Mouse (Mus musculus) urinary bladder, postnatal 25 days (tissue): ENCODE measurements at regions not wholly inside any gene's neighbourhood (a gene's known extent, or its start where the extent isn't known, plus 50 kb on each side); places are given as distances from the start of the nearest gene placed in this dataset.

Source experiments
- DNase-seq: peaks from one replicate; pipeline ENCODE4 v3.0.0; 2022; ENCODE audit warnings: low spot score

DNA sequence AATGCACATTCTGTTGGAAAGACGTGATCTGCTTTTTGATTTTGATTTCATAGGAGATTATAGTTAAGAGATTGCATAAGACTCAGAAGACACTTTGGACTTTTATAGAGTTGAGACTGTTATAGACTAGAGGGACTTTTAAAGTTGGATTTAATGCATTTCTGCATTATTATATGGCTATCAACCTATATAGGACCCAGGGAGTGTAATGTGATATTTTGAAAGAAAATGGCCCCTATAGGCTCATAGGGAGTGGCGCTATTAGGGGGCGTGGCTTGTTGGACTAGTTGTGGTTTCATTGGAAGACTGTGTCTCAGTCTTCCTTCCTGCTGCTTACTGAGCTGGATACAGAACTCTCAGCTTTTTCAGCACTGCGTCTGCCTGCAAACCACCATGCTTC is 186.9 kb upstream of the Igfbp7 start:
- DNase-seq = no peak

DNA sequence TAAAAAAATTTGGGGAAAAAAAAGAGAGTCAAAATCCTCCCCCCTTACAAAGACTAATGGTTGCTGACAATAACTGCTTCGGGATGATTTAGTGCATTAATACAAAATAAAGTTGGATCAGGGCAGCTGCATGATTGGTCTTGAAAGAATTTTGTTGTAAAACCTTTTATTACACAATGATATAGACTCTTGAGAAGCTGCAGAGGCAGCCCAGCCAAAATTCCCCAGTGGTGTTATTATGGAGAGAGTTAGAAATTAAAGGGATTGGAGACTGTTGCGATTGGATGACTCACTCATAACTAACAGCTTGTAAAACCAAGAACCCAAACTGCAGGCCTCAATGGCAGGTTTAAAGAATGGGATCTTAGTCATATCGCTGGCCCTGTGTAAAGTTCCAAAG is 181.4 kb upstream of the Igfbp7 start:
- no peak for DNase-seq

DNA sequence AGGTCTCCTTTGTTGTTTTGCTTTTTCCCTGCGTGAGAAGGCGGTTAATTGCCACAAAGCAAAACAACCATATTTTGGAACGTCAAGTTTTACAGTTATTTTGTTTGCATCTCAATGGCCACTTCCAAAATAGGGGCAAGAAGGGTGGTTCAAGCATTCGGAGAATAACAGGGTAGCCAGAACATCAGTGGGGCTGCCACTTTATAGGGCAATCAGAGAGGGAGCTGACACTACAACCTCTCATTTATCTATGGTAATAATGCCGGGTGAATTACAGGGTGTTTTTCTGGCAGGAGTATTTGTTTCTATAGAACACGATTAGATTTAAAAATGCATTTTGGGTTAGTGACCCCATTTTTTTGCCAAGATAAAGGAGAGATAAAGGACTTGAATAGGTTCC is 173.9 kb upstream of the Igfbp7 start:
- no peak for DNase-seq

DNA sequence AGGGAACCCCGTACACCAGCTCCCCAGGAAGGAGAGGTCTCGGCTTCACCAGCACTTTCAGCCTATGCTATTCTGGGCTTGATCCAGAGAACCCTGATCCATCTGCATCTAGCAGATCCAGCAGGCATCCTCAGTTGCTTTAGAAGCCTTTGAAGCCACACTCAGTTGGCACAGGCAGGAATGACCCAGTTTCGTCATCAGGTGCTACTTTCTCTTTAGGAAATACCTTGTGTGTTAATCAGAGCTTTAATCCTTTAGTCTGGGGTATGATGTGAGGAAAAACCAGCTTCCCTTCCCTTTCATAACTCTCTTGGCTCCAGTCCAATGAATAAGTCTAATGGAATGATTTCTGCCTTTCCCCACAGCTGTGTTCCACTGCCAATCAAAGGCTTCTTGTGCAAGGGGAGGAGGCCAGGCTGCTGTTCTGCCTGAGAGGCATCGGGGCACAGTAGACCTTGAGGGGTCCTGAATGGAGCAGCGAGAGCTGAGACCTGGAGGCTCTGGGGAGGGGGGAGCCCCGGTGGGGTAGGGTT is 173.3 kb upstream of the Igfbp7 start:
- no peak for DNase-seq

DNA sequence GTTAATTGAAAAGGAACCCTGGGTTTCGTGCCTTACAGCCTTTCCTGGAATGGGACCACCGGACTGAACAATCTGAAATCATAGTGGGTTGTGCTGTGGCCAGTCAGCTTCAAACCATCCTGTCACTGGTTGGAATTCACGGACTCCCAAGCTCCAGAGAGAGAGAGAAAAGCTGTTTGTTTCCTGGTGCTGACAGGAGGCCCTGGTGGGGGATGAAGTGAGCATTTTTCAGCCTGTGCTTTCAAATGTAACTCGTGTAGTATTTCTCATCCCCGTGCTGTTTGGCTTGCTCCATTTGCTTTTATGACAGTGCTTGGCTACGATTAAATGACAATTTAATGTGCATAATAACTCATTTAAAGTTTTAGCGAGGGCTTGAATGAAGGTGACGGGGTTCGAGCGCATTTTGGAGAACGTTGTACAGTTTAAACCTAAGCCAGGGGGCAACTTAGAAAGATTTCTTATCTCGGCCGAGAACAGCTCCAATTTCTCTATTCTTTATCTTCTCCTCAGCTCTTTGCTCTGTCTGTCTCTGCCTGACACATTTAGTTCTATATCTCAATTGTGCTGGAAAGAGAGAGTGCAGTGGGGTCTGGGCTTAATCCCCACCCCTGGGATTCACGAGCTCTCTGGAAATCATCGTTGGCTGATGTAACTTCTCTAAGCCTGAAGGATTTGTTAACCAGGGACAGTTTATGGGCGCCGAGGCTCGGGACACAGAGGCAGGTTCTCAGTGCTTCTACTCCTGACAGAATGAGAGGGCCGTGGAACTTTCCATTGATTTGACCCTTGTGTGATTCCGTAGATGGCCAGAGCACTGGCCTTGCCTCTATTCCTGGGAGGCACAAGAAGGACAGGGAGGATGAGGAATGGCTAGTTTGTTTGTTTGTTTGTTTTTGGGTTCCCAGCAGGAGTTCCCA is 172.2 kb upstream of the Igfbp7 start:
- DNase-seq = no peak

DNA sequence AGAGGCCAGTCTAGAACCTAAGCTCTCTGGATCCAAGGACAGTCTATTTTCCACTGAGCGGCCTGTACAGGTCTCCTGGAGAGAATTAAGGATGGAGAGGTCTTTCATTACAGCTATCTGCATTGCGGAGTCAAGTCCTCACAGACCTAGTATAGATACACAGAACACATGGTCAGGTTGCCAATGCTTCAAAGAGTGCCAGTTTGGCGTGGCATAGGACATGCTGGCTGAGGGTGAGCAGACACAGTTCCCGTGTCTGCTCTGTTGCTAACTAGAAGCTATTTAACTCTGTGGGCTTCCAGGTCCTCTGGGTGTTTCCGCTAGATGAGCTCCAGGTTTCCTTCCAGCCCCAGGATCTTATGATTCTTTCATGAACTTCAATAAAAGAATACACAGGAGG is 169.0 kb upstream of the Igfbp7 start:
- no peak for DNase-seq

DNA sequence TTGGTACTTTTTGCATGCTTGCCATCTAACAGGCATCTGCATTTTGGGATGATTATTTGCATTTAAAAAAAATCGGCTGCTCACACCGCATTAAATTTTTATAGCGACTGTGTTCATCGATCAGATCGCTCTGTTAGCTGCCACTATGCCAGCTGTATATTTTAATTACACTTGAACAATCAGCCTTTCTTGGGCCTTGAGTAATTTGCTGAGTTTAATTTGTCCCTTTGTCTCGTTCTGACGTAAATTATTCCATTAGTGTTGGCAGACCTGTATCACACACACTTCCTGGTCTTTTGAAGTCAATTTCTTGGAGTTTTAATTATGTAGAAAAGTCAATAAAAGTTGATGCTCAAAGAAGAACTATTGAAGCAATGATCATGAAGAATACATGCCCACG is 167.9 kb upstream of the Igfbp7 start:
- DNase-seq = no peak

DNA sequence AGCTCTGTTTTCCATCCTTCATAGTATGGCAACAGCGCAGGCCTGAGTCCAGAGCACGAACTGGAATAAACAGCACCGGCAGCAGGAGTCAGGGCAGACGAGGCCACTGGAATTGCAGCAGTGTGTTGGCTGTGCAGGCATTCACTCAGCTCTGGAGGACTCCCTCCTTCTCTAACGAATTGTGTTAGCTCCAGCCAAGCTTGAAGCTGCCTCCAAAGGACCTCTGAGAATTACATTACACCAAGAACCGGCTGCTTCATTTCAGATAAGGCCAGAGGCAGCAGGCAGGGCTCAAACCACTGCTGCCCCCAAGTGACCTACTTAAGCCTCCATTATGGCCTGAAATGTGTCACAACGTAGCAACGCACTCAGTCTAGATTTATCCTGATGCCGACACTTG is 162.5 kb upstream of the Igfbp7 start:
- DNase-seq = no peak

DNA sequence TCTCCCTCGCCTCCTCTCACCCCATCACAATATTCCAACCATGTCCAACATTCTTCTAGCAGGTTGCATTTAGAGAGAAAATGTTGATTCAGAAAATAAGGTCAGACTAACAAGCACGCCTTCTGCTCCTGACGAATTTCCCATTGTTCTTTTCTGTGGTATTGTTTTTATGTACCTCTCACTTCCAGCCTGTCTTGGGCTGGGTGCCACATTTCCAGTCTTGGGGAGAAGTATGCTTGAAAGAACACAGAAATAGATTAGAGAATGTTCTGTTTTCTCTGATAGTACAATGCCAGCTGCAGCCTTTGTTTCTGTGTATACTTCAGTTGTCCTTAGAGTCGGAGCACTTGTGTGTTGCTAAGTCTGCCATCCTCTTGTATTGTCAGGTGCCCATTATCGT is 160.3 kb upstream of the Igfbp7 start:
- DNase-seq = no peak

DNA sequence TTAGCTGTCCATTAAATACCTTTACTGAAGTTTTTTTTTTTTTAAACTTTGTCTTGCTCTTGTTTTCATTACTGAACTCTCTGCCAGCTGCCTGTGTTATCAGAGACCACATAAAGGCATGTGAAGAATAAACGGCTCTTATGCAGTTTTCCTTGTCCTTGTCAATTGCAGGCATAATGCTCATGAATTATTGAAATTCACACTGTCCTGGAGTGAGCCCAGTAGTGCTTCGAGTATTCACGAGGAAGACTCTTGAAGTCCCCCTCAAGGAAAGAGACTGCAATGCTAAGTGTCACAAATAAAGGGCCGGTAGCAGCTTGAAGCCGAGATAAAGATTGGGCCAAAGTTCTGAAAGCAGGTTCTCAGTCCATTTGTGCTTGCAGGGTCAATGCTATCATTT is 144.7 kb upstream of the Igfbp7 start:
- DNase-seq = no peak

DNA sequence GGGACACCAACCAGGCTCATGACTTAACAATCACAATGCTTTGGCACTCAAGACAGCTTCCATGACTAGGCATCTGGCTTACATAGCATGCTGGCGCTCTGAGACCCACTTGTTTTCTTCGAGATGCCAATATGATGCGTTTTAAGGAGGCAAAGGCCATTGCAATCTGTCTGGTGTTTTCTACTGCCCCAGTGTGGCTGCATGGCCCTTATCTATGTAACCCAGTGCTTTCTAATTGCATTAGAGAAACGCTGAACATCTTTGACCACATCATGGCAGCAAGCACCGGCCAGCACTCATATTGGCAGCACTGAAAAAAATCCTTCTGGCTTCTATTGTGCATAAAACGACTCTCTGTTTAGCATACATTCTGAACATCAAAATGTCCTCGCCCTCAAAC is 144.2 kb upstream of the Igfbp7 start:
- DNase-seq = no peak

DNA sequence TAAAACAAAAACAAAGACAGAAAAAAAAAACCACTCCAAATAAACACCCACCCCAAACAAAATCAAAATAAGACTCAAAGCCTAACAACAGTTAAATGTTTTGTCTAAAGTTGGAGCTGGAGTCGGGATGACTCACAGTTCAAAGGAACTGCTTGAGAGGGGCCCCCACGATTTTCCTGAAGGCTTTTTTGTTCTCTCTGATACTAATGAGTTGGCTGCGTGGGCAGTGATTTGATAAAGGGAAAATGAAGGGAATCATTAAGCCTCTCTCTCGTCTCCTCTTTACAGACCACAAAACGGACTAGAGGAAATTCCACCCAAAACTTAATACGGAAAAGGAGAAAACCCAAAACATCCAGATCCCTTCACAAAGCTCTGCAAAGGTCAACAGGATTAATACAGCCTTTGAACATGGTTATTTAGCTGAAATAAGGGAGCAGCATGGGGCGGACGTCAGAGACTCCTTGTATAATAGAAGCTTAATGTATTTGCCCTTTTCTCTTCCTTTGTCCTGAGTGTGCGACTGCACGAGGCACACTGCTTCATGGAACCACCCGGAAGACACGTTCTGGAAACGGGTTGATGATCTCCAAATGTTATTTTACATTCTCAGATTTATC is 138.3 kb upstream of the Igfbp7 start:
- no peak for DNase-seq

DNA sequence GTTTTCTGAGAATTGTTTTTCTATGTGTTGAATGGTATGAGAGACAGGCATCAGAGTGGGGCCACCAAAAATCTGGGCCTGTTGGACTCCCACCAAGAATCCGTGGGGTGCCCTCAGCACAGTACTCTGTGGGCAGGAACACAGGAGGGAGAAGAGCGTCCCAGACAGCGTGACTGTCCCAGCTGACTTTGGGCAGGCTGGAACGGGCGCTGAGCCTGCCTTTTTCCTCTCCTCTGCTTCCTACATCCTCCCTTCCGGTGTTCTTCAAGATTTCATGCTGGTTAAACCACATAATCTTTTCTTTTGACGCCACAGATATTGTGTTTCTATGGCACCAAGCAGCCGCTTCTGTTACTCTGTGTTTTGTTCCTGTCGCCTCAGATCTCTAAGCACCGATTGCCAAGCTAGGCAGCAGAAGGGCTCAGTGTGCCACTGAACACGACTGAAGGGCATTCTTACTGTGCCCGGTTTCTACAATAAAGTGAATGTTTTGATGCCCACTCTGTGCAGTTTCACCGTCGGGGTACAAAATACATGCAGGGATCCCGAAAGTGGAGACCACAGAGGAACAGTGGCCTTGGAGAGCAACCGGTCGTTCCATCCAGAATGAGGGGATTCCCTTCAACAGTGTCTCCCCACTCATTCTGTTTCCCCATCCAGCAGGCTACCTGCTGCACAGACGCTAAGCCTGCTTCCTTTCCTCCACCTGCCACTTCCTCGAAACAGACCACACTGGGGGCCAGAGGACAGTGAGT is 124.6 kb upstream of the Igfbp7 start:
- no peak for DNase-seq

DNA sequence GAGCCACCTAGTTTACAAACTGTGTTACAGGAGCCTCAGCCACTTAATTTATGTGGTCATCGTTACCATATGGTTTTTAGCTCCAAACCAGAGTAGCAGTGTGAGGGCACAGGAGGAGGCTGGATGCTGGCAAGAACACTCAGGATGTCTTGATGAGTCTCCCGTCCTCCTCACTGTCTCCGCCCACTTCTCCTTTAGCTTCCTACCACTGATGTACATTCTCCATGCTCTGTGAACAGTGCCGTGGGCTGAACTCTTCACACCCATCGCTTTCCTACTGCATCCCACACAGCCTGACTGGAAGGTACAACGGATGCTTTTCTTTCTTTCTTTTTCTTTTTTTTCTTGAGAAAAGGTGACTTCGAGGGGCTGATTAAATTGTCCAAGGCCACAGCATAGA is 122.5 kb upstream of the Igfbp7 start:
- DNase-seq = no peak

DNA sequence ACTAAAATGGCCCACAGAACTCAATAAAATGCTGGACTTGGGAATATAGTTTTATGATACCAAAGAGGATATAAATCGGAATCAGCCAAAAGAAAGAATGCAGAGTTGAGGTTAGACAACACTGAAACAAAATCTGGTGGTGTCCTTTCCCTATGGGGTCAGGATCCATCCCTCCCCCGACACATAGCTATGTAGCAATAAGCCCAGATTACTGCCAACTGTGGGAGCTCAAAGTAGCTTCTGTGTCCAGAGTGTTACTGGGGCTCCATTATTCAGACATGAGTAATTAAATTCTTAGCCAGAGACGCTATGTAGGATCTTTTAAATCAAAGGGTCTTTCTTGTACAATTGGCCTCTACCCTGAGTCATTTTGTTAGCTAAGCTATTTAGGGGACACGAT is 109.4 kb upstream of the Igfbp7 start:
- DNase-seq = no peak

DNA sequence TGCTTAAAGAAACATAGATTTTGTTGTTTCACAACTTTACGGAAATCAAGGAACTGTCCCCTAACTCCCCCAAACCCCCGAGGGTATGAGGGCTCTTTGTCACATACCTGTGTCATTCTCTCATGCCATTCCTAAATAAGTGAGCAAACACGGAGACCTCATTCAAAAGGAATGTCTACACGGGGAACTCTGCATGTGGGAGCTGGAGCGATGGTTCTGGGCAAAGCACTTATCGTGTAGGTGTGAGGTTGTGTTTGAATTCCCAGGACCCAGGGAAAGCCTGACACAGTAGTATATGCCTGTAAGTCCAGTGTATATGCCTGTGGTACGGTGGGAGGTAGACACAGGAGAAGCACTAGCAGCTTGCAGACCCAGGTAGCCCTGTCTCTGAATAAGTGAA is 107.6 kb upstream of the Igfbp7 start:
- DNase-seq = no peak

DNA sequence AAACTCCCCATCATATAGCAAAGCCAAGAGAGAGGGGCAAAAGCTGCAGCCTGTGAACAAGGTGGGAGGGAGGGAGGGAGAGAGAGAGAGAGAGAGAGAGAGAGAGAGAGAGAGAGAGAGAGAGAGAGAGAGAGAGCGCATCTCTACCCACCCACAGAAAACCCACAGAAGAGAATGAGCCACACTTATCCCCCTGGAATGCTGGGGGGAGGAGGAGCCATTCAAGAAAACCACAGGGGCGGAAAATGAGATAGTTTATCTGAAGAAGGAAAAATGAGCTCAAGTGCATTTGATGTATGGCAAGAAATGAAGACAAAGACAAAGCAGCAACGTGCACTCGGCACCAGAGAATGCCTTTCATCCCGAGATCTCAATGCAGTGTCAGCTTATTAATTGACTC is 94.8 kb upstream of the Igfbp7 start:
- no peak for DNase-seq

DNA sequence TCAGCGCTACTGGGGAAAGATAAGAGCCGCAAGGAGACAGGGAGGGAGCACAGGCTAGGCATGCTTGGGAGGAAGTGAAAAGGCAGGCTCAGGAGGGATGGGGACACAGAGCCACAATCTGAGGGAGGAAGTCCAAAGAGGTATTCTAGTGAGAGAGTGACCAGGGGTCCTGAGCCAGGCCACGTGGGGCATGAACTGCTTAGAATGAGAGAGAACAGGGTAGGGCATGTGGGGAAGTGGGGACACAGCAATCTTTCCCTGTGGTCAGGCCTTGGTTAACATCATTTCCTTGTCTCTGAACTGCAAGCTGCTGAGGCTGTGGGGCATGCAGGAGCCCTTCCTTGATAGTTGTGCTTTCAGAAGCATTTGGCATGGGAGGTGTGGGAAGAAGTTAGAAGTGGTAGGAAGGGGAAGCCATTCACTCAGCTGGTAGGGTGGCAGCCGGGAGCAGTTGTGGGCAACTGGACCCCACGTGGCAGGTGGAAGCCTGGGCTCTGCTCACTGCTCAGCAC is 92.2 kb upstream of the Igfbp7 start:
- no peak for DNase-seq

DNA sequence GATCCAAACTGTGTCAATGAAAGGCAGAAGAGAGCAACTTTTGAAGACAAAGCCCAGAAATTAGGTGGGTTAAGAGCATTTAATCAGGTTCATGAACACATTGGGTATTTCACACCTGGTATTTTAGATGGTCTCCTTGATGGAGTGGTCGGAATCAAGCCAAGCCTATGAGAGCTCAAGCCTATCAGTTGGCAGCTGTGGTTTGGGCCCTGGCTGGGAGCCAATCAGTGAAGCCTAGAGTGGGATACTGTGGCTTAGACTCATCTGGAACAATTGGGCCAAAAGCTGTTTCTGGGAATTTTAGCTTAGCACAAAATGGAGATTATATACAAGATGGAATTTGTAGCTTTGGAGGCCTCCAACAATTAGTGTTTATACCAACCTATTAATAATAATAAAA is 86.8 kb upstream of the Igfbp7 start:
- DNase-seq = no peak

DNA sequence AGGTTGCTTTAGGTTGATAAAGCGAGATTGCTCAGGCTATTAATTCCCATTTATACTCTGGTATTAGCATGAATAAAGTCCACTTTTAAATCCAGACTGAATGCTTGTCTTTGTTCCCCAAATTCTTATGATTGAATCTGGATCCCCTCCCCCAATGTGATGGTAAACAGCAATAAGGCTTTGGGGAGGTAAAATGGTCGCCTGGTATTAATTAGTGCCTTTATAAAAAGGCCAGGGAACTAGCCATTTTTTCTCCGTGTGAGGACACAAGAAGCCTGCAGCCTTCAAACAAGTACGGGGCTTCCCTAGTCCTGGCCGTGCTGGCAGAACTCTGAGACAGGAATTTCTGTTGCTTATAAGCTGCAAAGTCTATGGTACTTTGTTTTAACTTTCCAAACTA is 81.1 kb upstream of the Igfbp7 start:
- DNase-seq = no peak

DNA sequence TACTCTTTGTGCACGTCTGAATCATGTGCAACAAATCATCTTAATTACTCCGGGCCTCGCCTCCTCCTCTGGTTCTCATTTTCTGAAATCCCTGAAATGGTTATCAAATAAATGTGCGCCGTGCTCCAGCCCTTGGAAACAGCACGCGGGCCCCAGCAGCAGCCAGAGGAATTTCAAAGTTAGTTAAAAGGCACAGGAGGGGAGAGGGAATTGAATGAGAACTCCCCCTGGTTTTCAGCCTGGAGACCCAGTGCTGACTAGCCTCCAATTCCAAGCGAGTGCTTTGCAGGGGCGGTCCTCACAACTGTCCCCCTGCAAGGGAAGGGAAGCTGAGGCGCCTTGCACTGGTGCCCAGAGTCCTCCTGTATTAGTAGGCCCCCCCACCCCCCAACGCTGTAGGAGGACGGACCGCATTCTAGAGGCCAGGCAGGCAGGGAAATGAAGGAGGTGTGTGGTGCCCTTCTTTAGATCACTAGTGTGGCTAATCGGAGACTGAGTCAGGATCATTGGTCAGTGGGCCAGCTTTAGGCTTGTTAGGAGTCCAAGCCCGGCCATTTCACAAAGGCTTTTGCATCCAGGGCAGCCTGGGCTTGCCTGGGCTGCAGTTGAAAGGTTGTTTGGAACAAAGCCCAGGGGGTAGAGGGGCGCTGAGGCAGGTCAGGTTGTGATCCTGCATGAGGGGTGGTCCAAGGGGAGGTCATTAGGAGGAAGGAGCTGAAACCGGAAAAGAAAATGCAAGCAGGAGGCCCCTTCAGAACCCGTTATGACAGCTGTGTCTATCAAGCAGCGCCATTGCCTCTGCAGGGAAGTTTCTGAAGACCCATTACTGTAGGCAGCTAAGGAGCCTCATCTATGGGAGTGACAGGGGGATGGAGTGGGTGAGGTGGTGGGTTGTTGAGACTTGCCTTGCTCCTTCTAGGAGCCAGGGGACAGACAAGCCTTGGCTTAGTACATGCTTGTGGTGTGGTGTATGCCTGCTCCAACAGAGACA is 80.3 kb upstream of the Igfbp7 start:
- DNase-seq = no peak
